Mouse (Mus musculus): Measurements from ENCODE around the gene Agbl3.

Gene Agbl3

GRCm38 (mm10) chr6:34869225-34869915 lies 89.1 kb downstream of the Agbl3 start:
- in situ Hi-C loops (cut with MboI; ENCODE audit: unreplicated experiment in 2 of 2), result loop anchor here in 1 of 2 experiments (25.0 kb wide), 1 partner anchor 1607 kb away; no protein-coding TSS in a partner anchor

GRCm38 (mm10) chr6:34870136-34870535 lies 89.9 kb downstream of the Agbl3 start:
- in situ Hi-C loops (cut with MboI; ENCODE audit: unreplicated experiment in 2 of 2), result loop anchor here in 1 of 2 experiments (10.0 to 25.0 kb wide), 2 partner anchors 395 to 1608 kb away; partner anchors contain the start of gene Bpgm

GRCm38 (mm10) chr6:34870724-34871123 lies 90.5 kb downstream of the Agbl3 start:
- in situ Hi-C loops (cut with MboI; ENCODE audit: unreplicated experiment in 2 of 2), result loop anchor here in 1 of 2 experiments (10.0 to 25.0 kb wide), 2 partner anchors 396 to 1608 kb away; partner anchors contain the start of gene Bpgm

GRCm38 (mm10) chr6:34871929-34872328 lies 91.7 kb downstream of the Agbl3 start:
- in situ Hi-C loops (cut with MboI; ENCODE audit: unreplicated experiment in 2 of 2), result loop anchor here in 1 of 2 experiments (10.0 to 25.0 kb wide), 2 partner anchors 397 to 1610 kb away; partner anchors contain the start of gene Bpgm

GRCm38 (mm10) chr6:34872871-34873270 lies 92.6 kb downstream of the Agbl3 start:
- in situ Hi-C loops (cut with MboI; ENCODE audit: unreplicated experiment in 2 of 2), result loop anchor here in 1 of 2 experiments (10.0 to 25.0 kb wide), 2 partner anchors 398 to 1611 kb away; partner anchors contain the start of gene Bpgm

- in situ Hi-C loops (cut with MboI; ENCODE audit: unreplicated experiment in 2 of 2), result loop anchor here in 1 of 2 experiments (10.0 to 25.0 kb wide), 2 partner anchors 400 to 1612 kb away; partner anchors contain the start of gene Bpgm
Observed at GRCm38 (mm10) chr6:34874101-34874921, 94.1 kb downstream of the Agbl3 start.

- in situ Hi-C loops (cut with MboI; ENCODE audit: unreplicated experiment in 2 of 2), result loop anchor here in 1 of 2 experiments (10.0 to 25.0 kb wide), 2 partner anchors 401 to 713 kb away; partner anchors contain the start of gene Bpgm
Observed at GRCm38 (mm10) chr6:34875268-34875761, 95.1 kb downstream of the Agbl3 start.

GRCm38 (mm10) chr6:34875966-34876834 lies 96.0 kb downstream of the Agbl3 start:
- in situ Hi-C loops (cut with MboI; ENCODE audit: unreplicated experiment in 2 of 2), result loop anchor here in 1 of 2 experiments (10.0 to 25.0 kb wide), 2 partner anchors 401 to 714 kb away; partner anchors contain the start of gene Bpgm

- in situ Hi-C loops (cut with MboI; ENCODE audit: unreplicated experiment in 2 of 2), result loop anchor here in 1 of 2 experiments (10.0 to 25.0 kb wide), 2 partner anchors 402 to 714 kb away; partner anchors contain the start of gene Bpgm
Observed at GRCm38 (mm10) chr6:34876835-34877156, 96.6 kb downstream of the Agbl3 start.

GRCm38 (mm10) chr6:34877509-34878321 lies 97.5 kb downstream of the Agbl3 start, which contains the start of gene Cyren:
Cyren (minus strand) TSS chr6:34878060.
- in situ Hi-C loops (cut with MboI; ENCODE audit: unreplicated experiment in 2 of 2), result loop anchor here in 1 of 2 experiments (10.0 to 25.0 kb wide), 2 partner anchors 403 to 715 kb away; partner anchors contain the start of gene Bpgm

GRCm38 (mm10) chr6:34879101-34879740 lies 99.0 kb downstream of the Agbl3 start:
- in situ Hi-C loops (cut with MboI; ENCODE audit: unreplicated experiment in 2 of 2), result loop anchor here in 1 of 2 experiments (10.0 to 25.0 kb wide), 2 partner anchors 404 to 717 kb away; partner anchors contain the start of gene Bpgm

GRCm38 (mm10) chr6:34879911-34880475 lies 99.8 kb downstream of the Agbl3 start:
- in situ Hi-C loops (cut with MboI; ENCODE audit: unreplicated experiment in 2 of 2), result loop anchor here (5.0 to 25.0 kb wide), 4 partner anchors 37 to 718 kb away; partner anchors contain the start of genes Bpgm (in 1 of the 2) and Stra8 (in 1 of the 2)

- in situ Hi-C loops (cut with MboI; ENCODE audit: unreplicated experiment in 2 of 2), result loop anchor here (5.0 to 25.0 kb wide), 3 partner anchors 33 to 722 kb away; partner anchors contain the start of gene Stra8 (in 1 of the 2)
Observed at GRCm38 (mm10) chr6:34884724-34885123, 104.5 kb downstream of the Agbl3 start.

GRCm38 (mm10) chr6:34887131-34887850 lies 107.1 kb downstream of the Agbl3 start:
- in situ Hi-C loops (cut with MboI; ENCODE audit: unreplicated experiment in 2 of 2), result loop anchor here in 1 of 2 experiments (25.0 kb wide), 1 partner anchor 725 kb away; no protein-coding TSS in a partner anchor

GRCm38 (mm10) chr6:34889185-34889584 lies 109.0 kb downstream of the Agbl3 start:
- in situ Hi-C loops (cut with MboI; ENCODE audit: unreplicated experiment in 2 of 2), result loop anchor here in 1 of 2 experiments (25.0 kb wide), 1 partner anchor 727 kb away; no protein-coding TSS in a partner anchor

GRCm38 (mm10) chr6:34895569-34895968 lies 115.3 kb downstream of the Agbl3 start:
- in situ Hi-C loops (cut with MboI; ENCODE audit: unreplicated experiment in 2 of 2), result loop anchor here in 1 of 2 experiments (25.0 kb wide), 1 partner anchor 733 kb away; no protein-coding TSS in a partner anchor
